Comparison of ENCODE assay signal across 23 mouse cellular contexts in the genomic region with DNA sequence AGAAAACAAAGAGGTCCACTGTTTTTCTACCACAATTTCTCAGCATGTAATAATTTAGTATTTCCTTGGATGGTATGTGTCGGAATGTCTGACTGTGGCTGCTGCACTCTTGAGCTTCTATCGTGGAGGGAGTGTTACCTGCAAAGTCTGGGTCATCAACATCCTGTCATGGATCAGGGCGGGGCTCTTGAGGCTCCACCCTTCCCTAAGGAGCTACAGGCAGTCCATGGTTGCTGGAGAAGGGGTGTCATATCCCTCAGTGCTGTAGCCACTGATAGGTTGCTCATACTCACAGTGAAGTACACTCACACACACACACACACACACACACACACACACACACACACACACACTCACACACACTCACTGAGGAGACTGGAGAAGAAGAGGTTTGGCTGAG. TPM values are rescaled to one million over a fixed set of nuclear protein-coding genes. Genes with fewer than 3 reads are reported as not detected.
"Had no signal": no experiment of that assay in that cellular context is flagged by ENCODE, and none has a peak within 500 bp of the region (broad histone marks: within the 10 kb centered on the region; RNA-seq: fewer than 3 reads in every experiment).

No protein-coding gene starts in this region.

- H3K4me1 ChIP-seq: heart, embryonic 12.5 days; hindbrain, embryonic 10.5 days; hindbrain, embryonic 12.5 days; limb, embryonic 10.5 days; limb, embryonic 12.5 days had no signal

- H3K4me3 ChIP-seq: gastrocnemius, adult 2 months; heart, adult 2 months; heart, embryonic 12.5 days; hindbrain, embryonic 10.5 days; hindbrain, embryonic 12.5 days; layer of hippocampus, adult 2 months; left cerebral cortex, adult 2 months; limb, embryonic 10.5 days; limb, embryonic 12.5 days had no signal

- H3K27me3 ChIP-seq: heart, embryonic 12.5 days; hindbrain, embryonic 12.5 days; limb, embryonic 12.5 days had no signal

- H3K4me2 ChIP-seq: heart, embryonic 12.5 days; hindbrain, embryonic 12.5 days; hindbrain, embryonic 14.5 days; limb, embryonic 12.5 days had no signal

- DNase-seq: gastrocnemius, adult 2 months; gastrocnemius, postnatal 10 days; gastrocnemius, postnatal 25 days; heart, adult 2 months; heart, postnatal 10 days; heart, postnatal 4 days; kidney, adult 18-20 months; kidney, adult 8-10 months; kidney, postnatal 10 days; kidney, postnatal 25 days; kidney, postnatal 4 days; liver, postnatal 0 days had no signal

- H3K36me3 ChIP-seq: heart, embryonic 12.5 days; hindbrain, embryonic 10.5 days; hindbrain, embryonic 12.5 days; limb, embryonic 10.5 days; limb, embryonic 12.5 days had no signal

- H3K9me3 ChIP-seq: heart, embryonic 12.5 days; hindbrain, embryonic 10.5 days; hindbrain, embryonic 12.5 days; limb, embryonic 10.5 days; limb, embryonic 12.5 days had no signal

- H3K27ac ChIP-seq: gastrocnemius, adult 2 months; heart, adult 2 months; hindbrain, embryonic 10.5 days; hindbrain, embryonic 12.5 days; hindbrain, embryonic 14.5 days; layer of hippocampus, adult 2 months; left cerebral cortex, adult 2 months; limb, embryonic 10.5 days; limb, embryonic 12.5 days; liver, embryonic 14.5 days had no signal

- ATAC-seq: hindbrain, embryonic 16.5 days; inflammation-experienced regulatory T-cells, adult 6 months; liver, postnatal 0 days had no signal

- H3K9ac ChIP-seq: heart, embryonic 12.5 days; hindbrain, embryonic 12.5 days; hindbrain, embryonic 14.5 days; limb, embryonic 12.5 days; liver, embryonic 14.5 days; liver, postnatal 0 days had no signal

RNA-seq across cellular contexts. Expression of a gene that starts 6.2 kb away (rescaled TPM):
- polyA plus RNA-seq: inflammation-experienced regulatory T-cells, adult 6 months had no signal
